Comparison of ENCODE assay signal across 8 mouse cellular contexts in genomic region chr6:91153549-91154064, GRCm38 (mm10). TPM values are rescaled to one million over a fixed set of nuclear protein-coding genes. Genes with fewer than 3 reads are reported as not detected.
DNase-seq lines count a peak whose midpoint lies in the region; ATAC-seq lines count a peak whose summit lies in the region.

No protein-coding gene starts in this region.

- no peaks in the 10 kb centered on the region for H3K36me3 ChIP-seq in midbrain, embryonic 13.5 days

- no peaks in the 10 kb centered on the region for H3K9me3 ChIP-seq in midbrain, embryonic 13.5 days

- peak overlapping the region; percentile 15; the same call in 1 of the 2 replicates for H3K9ac ChIP-seq in midbrain, embryonic 13.5 days (replicated peaks)

- peak overlapping the region; percentile 29 for H3K4me3 ChIP-seq in midbrain, embryonic 13.5 days (replicated peaks)

- intact Hi-C loops in left cerebral cortex, postnatal 14 days (cut with DNase I): no loop called here

- peak; percentile 47 to 58 for DNase-seq in kidney, postnatal 4 days
- DNase-seq in kidney, adult 11 months: no peak
- DNase-seq in cerebellum, postnatal 36 days: peak; percentile 49 to 62
- peak; percentile 80 to 86 for DNase-seq in left cerebral cortex, postnatal 14 days (ENCODE audit: low spot score in 2 of 2)
- DNase-seq in telencephalon, adult 2 months (ENCODE audit: low read depth, low spot score): peak; percentile 92

- H3K4me1 ChIP-seq in midbrain, embryonic 13.5 days (replicated peaks): peaks cover 67% of the 10 kb centered on the region

- peak overlapping the region; percentile 48 for H3K4me2 ChIP-seq in midbrain, embryonic 13.5 days (replicated peaks)

- H3K27me3 ChIP-seq in midbrain, embryonic 13.5 days: peaks cover 3% of the 10 kb centered on the region; the same call in 1 of the 2 replicates

- H3K27ac ChIP-seq in midbrain, embryonic 13.5 days: peak overlapping the region; percentile 95

- ATAC-seq in granulocyte monocyte progenitor cell, adult 5-6 weeks (replicated peaks; ENCODE audit: poor library complexity, severe bottlenecking): peak; percentile 47
- peak; percentile 84 for ATAC-seq in midbrain, embryonic 13.5 days
- no peak for ATAC-seq in erythroid progenitor cell, adult 5-6 weeks (replicated peaks; ENCODE audit: low FRiP score, poor library complexity, severe bottlenecking)

- 1% methylated on average over 10 of the region's 10 CpGs for WGBS in midbrain, embryonic 13.5 days

RNA-seq across cellular contexts. Expression of gene Hdac11, which starts 2.9 kb away (rescaled TPM):
- 0.32 and 2.5 TPM in 2 replicates for total RNA-seq in granulocyte monocyte progenitor cell, adult 5-6 weeks (2014; fragmentation: Nextera tagmentation)
- 0.43 and 1.5 TPM in 2 replicates for total RNA-seq in granulocyte monocyte progenitor cell, adult 5-6 weeks (2017)
- 100 to 1,000 TPM; 130 to 142 TPM for total RNA-seq in left cerebral cortex, postnatal 14 days (2021)
- 28.8 and 32.1 TPM in 2 replicates for polyA plus RNA-seq in midbrain, embryonic 13.5 days (2015; fragmentation: Nextera tagmentation; extraction: Ambion mirVana)
- 15.1 and 20.1 TPM in 2 replicates for total RNA-seq in erythroid progenitor cell, adult 5-6 weeks (2015; ENCODE audit: low replicate concordance)
- 7.7 and 13.8 TPM in 2 replicates for total RNA-seq in erythroid progenitor cell, adult 5-6 weeks (2017; ENCODE audit: low replicate concordance)

RNA-seq across cellular contexts. Expression of gene Nup210, which starts 37.0 kb away (rescaled TPM):
- total RNA-seq in granulocyte monocyte progenitor cell, adult 5-6 weeks (2014; fragmentation: Nextera tagmentation): 209 and 244 TPM in 2 replicates
- total RNA-seq in granulocyte monocyte progenitor cell, adult 5-6 weeks (2017): 201 and 270 TPM in 2 replicates
- total RNA-seq in left cerebral cortex, postnatal 14 days (2021): 10 to 100 TPM; 30.0 to 35.0 TPM
- polyA plus RNA-seq in midbrain, embryonic 13.5 days (2015; fragmentation: Nextera tagmentation; extraction: Ambion mirVana): 17.3 and 18.8 TPM in 2 replicates
- total RNA-seq in erythroid progenitor cell, adult 5-6 weeks (2015; ENCODE audit: low replicate concordance): 240 and 274 TPM in 2 replicates
- 176 and 259 TPM in 2 replicates for total RNA-seq in erythroid progenitor cell, adult 5-6 weeks (2017; ENCODE audit: low replicate concordance)

RNA-seq across cellular contexts. Expression of gene Fbln2, which starts 58.6 kb away (rescaled TPM):
- total RNA-seq in granulocyte monocyte progenitor cell, adult 5-6 weeks (2014; fragmentation: Nextera tagmentation): not detected in 2 replicates
- total RNA-seq in granulocyte monocyte progenitor cell, adult 5-6 weeks (2017): not detected in 2 replicates
- 1 to 10 TPM; 9.6 to 9.9 TPM for total RNA-seq in left cerebral cortex, postnatal 14 days (2021)
- 10.8 and 11.1 TPM in 2 replicates for polyA plus RNA-seq in midbrain, embryonic 13.5 days (2015; fragmentation: Nextera tagmentation; extraction: Ambion mirVana)
- total RNA-seq in erythroid progenitor cell, adult 5-6 weeks (2015; ENCODE audit: low replicate concordance): not detected in 2 replicates
- not detected in 2 replicates for total RNA-seq in erythroid progenitor cell, adult 5-6 weeks (2017; ENCODE audit: low replicate concordance)

Comparison
In these comparisons a context has a peak if more than half of its experiments do, and no peak if none do; other contexts are left out.
1. RNA of gene Hdac11, which starts 2.9 kb away (total RNA-seq): 130 to 142 TPM in left cerebral cortex, postnatal 14 days; 7.7 to 20.1 TPM in erythroid progenitor cell, adult 5-6 weeks and 0.32 to 2.5 TPM in granulocyte monocyte progenitor cell, adult 5-6 weeks; every median in the first group is over 4 times any median in the second.
2. RNA of gene Nup210, which starts 37.0 kb away (total RNA-seq): 176 to 274 TPM in erythroid progenitor cell, adult 5-6 weeks and 201 to 270 TPM in granulocyte monocyte progenitor cell, adult 5-6 weeks; 30.0 to 35.0 TPM in left cerebral cortex, postnatal 14 days; every median in the first group is over 4 times any median in the second.
3. RNA of gene Fbln2, which starts 58.6 kb away (total RNA-seq): 9.6 to 9.9 TPM in left cerebral cortex, postnatal 14 days; not detected in granulocyte monocyte progenitor cell, adult 5-6 weeks and not detected in erythroid progenitor cell, adult 5-6 weeks; every median in the first group is over 10 times any median in the second.